Mouse (Mus musculus) megakaryocyte, embryonic 14.5 days (primary cell): Measurements from ENCODE around the gene Mylk2. TPM values are rescaled to one million over a fixed set of nuclear protein-coding genes. Genes with fewer than 3 reads are reported as not detected.
A peak's percentile ranks its signal among the peaks of the same experiment; 100 is the strongest.

ENCODE experiments used
- H3K27me3 ChIP-seq: replicated peaks from 2 replicates; pipeline ENCODE3; 2012; ENCODE audit warnings: inconsistent platforms
- H3K36me3 ChIP-seq: replicated peaks from 2 replicates; pipeline ENCODE3; 2012; ENCODE audit warnings: low read length, inconsistent platforms, mixed read lengths
- H3K4me1 ChIP-seq: 2 replicates; pipeline ENCODE4 v1.6.1; 2012; ENCODE audit warnings: inconsistent platforms
- H3K4me3 ChIP-seq: replicated peaks from 2 replicates; pipeline ENCODE3; 2012; ENCODE audit warnings: moderate library complexity, mild to moderate bottlenecking, inconsistent platforms
- H3K9me3 ChIP-seq: 2 replicates; pipeline ENCODE4 v1.6.1; 2012; ENCODE audit warnings: inconsistent platforms
- FLI1 ChIP-seq: IDR thresholded peaks from 2 replicates; pipeline ENCODE4 v1.6.1; 2012; ENCODE audit warnings: low read length, inconsistent platforms, mixed read lengths
- GATA1 ChIP-seq: IDR thresholded peaks from 3 replicates; pipeline ENCODE4 v1.6.1; 2012; ENCODE audit warnings: mixed read lengths, low read length, inconsistent platforms, borderline replicate concordance
- polyA plus RNA-seq: library from polyadenylated mRNA; stranded (reverse); fragments of >175 nt; gene quantifications from 2 replicates; pipeline ENCODE4 v1.2.3, GENCODE M21; 2012; ENCODE audit warnings: low replicate concordance; ENCODE audit not compliant: insufficient read depth

Mylk2 gene
- polyA plus RNA-seq, 1 experiment: 0.15 TPM

DNA sequence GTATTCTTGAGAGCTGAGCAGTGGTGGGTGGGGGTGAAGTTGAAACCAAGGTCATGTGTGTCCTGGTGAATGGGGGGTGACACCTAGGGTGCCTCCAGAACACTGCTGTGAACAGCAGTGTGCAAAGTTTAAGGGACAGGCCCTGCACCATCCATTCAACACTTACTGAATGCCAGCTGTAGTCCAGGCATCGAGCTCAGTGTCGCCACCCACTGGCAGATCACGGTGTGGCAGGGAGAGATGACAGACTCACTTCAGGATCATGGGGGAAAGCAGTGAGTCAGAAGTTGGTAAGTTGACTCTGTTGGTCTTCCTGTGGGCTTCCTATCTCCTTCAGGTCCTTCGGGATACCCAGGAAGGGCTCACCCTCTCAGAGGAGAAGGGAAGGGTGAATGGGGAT, 28.7 kb downstream of the Mylk2 start:
- H3K4me3 ChIP-seq: peak overlapping the region; percentile 81
- peaks cover 76% of the 10 kb centered on the region for H3K27me3 ChIP-seq
- no peaks in the 10 kb centered on the region for H3K36me3 ChIP-seq
- H3K4me1 ChIP-seq: peaks cover 82% of the 10 kb centered on the region
- TF ChIP-seq GATA1 (no peak), FLI1 (no peak)
- no peaks in the 10 kb centered on the region for H3K9me3 ChIP-seq

DNA sequence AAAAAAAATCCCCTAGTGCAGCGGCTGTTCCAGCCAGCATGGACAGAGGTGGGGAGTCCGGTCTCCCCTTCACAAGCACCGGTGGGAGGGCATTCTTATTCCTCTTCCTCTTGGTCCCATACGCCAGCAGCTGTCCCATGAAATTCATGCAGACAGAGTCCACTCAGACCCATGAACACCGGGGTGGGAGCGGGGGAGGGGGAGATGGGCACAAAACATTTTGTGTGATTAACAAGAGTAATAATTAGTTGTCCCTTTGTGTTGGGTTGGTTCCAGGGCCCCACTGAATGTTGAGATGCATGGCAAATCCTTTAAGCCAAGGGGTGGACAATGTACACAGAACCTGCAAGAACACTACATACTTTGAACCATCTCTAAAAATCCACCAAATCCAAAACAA, 30.0 kb downstream of the Mylk2 start:
- Histone ChIP-seq H3K36me3 (no peaks in the 10 kb centered on the region), H3K4me3 (no peak overlapping the region), H3K27me3 (peaks cover 77% of the 10 kb centered on the region), H3K4me1 (peaks cover 69% of the 10 kb centered on the region), H3K9me3 (no peaks in the 10 kb centered on the region)
- TF ChIP-seq FLI1 (no peak), GATA1 (no peak)

DNA sequence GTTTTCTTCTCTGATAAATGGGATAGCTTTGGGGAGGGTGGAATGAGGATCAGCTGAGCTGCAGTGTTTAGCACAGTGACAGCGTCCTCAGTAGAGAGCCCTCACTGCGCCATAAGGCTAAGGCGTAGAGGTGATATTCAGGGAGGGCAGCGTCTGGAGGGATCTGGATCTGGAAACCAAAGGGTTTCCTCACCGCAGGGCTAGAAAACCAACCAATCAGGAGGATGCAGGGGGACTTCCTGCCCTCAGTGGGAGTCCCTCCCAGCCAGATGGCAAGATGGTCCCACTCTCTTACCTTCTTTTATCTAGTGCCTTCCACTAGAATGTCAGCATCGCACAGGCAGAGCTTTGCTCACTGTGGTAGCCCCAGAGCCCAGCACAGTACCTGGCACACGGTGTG, 30.6 kb downstream of the Mylk2 start:
- Histone ChIP-seq H3K4me3 (peak overlapping the region; percentile 42), H3K9me3 (no peaks in the 10 kb centered on the region), H3K4me1 (peaks cover 66% of the 10 kb centered on the region), H3K27me3 (peaks cover 77% of the 10 kb centered on the region), H3K36me3 (no peaks in the 10 kb centered on the region)
- no peak for TF ChIP-seq GATA1
- no peak for TF ChIP-seq FLI1

DNA sequence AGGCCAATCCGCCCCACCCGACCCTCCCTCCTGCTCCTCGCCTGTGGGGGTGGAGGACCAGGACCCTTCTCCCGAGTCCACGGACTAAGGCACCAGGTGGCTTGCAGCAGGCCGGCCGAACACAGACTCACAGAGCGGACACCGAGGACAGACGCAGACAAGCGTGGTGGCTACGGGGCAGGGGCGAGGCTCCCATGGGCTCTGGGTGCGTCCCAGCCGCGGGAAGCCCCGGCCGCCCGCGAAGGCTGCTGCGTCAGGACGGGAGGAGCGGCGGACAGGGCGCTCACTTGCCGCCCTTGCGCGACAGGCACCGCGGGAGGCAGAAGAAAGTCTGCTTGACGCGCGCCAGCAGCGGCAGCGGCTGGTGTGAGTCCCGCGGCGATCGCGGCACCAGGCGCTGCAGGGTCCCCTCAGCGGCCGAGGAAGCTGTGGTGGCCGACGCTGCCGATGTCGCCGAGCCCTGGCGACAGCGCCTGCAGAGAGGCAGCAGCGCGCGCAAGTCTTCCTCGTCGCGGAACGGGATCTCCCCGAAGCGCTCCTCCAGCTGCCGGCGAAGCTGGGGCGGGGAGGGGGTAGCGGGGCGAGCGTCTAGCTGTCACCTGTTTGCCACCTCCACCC, 31.9 kb downstream of the Mylk2 start:
- no peak for TF ChIP-seq FLI1
- no peak for TF ChIP-seq GATA1
- no peaks in the 10 kb centered on the region for H3K9me3 ChIP-seq
- H3K27me3 ChIP-seq: peaks cover 88% of the 10 kb centered on the region
- no peaks in the 10 kb centered on the region for H3K36me3 ChIP-seq
- peak overlapping the region; percentile 88 for H3K4me3 ChIP-seq
- peaks cover 66% of the 10 kb centered on the region for H3K4me1 ChIP-seq

DNA sequence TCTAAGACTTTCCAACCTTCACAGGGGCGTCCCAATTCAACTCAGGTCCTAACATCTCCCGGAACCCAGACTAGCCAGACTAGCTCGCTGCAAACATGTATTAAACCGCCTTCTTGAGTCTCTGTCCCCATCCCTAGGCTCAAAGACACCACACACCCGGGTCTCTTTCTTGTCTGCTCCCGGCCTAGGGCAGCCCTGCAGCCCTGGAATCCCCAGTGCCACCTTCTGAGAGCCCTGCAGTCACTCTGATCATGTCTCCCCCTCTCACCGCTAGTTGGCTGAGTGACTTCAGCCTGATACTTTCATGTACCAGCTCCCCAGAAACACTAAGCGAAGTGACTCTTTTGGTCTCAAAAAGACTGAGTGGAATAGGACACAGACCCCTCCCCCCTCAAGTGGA, 32.4 kb downstream of the Mylk2 start:
- peaks cover 88% of the 10 kb centered on the region for H3K27me3 ChIP-seq

DNA sequence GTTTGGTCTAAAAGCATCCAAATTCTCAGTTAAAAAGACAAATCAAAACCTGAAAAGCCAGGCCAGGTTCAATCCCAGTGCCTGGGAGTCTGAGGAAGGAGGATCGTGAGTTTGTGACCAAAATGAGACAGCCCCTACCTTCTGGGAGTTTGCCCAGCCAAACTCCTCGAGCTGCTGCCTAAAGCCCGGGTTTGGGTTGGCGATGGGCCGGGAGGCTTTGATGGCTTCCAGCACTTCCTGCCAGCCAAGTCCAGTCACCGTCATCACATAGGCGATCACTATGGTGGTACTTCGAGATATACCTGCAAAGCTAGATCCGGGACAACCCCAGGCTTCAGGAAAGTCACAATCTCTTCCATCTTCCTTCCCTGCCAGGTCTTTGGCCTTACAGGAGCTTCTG, 32.9 kb downstream of the Mylk2 start:
- H3K4me1 ChIP-seq: peaks cover 58% of the 10 kb centered on the region
- H3K4me3 ChIP-seq: no peak overlapping the region
- TF ChIP-seq GATA1: no peak
- no peak for TF ChIP-seq FLI1
- no peaks in the 10 kb centered on the region for H3K9me3 ChIP-seq
- H3K36me3 ChIP-seq: no peaks in the 10 kb centered on the region
- H3K27me3 ChIP-seq: peaks cover 88% of the 10 kb centered on the region

More for the DNA sequence above, 32.4 kb downstream of the Mylk2 start:
- H3K4me3 ChIP-seq: peak overlapping the region; percentile 88
- H3K36me3 ChIP-seq: no peaks in the 10 kb centered on the region
- no peaks in the 10 kb centered on the region for H3K9me3 ChIP-seq
- TF ChIP-seq FLI1: no peak
- TF ChIP-seq GATA1: no peak
- H3K4me1 ChIP-seq: peaks cover 62% of the 10 kb centered on the region

DNA sequence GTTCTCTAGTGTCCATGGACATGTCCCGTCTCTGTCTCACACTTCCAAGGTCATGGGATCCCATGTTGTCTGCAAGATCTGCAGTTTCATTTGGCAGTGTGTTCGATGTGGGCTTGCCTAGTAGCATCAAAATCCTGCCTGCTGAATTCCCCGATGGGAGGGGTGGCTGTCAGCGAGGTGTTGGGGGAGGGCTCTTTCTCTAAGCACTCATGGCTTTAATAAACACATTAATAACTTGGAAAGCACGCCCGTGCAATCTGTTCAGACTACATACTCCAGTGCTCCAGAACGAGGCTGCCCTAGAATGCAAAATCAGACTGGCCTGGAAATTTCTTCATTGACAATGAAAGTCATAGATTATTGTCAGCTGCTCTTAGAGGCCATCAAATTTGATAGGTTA, 35.9 kb downstream of the Mylk2 start:
- peaks cover 46% of the 10 kb centered on the region for H3K4me1 ChIP-seq
- H3K27me3 ChIP-seq: peaks cover 100% of the 10 kb centered on the region
- TF ChIP-seq FLI1: no peak
- no peak for TF ChIP-seq GATA1
- no peak overlapping the region for H3K4me3 ChIP-seq
- H3K36me3 ChIP-seq: no peaks in the 10 kb centered on the region
- no peaks in the 10 kb centered on the region for H3K9me3 ChIP-seq

DNA sequence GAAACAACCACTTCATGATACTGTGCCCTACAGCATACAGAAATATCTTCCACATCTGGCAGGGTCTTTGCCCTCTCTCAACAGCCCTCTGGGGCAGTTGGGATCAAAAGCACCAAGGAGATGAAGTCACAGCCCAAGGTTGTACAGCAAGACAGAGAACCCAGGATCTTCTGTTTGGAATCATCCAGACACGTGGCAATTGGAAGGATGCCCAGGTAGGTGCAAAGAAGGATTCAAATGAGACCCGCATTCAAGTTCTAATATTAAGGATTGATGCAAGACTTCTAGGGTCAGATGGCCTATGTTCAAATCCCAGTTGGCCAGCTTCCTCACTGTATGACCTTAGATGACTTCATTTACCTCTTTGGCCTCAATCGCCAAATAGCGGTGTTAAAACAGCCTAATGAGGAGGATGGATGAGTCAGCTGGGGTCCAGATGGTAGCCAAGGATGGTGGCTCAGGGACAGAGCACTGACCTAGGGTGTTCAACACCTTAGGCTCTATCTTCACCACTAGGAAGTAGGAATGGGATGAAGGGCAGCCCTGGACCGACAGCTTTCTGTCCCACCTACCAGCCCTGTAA, 37.4 kb downstream of the Mylk2 start:
- peaks cover 37% of the 10 kb centered on the region for H3K4me1 ChIP-seq
- peaks cover 97% of the 10 kb centered on the region for H3K27me3 ChIP-seq
- no peaks in the 10 kb centered on the region for H3K36me3 ChIP-seq
- no peak for TF ChIP-seq GATA1
- TF ChIP-seq FLI1: no peak
- no peaks in the 10 kb centered on the region for H3K9me3 ChIP-seq
- H3K4me3 ChIP-seq: no peak overlapping the region

DNA sequence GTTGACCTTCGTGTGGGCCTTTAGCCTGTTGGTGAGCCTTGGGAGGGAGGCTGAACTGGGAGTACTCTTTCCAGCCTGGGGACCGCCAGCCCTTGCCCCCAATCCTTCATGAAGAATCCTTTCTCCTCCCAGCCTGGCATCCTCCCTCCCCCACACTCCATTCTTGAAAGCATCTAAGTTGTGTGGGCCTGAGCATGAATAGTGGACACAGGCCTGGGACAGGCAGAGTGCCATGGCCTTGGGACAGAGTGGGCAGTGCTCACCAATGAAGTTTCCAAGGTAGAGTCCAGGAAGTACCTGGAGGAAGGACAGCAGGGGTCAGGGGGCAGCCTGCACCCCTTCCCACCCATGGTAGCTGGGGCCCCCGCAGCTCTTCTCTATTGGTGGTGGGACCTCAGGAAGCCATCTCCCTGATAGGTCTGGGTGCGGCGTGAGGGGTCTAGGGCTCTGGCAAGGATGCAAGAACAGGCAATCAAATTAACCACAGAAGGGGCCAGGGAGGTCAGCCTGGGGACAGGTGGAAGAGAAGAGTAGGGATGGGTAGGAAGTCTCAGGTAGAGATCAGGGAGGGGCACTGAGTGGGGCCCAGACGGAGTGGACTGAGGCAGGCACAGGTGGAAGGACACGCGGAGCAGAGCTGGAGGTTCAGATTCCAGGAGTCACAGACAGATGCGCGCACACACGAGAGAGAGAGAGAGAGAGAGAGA, 39.4 kb downstream of the Mylk2 start:
- peak overlapping the region; percentile 46 for H3K4me3 ChIP-seq
- H3K36me3 ChIP-seq: no peaks in the 10 kb centered on the region
- H3K9me3 ChIP-seq: no peaks in the 10 kb centered on the region
- peaks cover 24% of the 10 kb centered on the region for H3K4me1 ChIP-seq
- TF ChIP-seq GATA1 (no peak), FLI1 (no peak)
- H3K27me3 ChIP-seq: peaks cover 91% of the 10 kb centered on the region
